Mouse (Mus musculus) CD4-positive naive resting alpha-beta T cell, adult 57 days (primary cell): ENCODE results near the gene Gcnt3. TPM values are rescaled to one million over a fixed set of nuclear protein-coding genes. Genes with fewer than 3 reads are reported as not detected.

Experiments
- total RNA-seq: library from RNA; stranded (reverse); gene quantifications from one replicate; pipeline ENCODE4 v1.2.4, GENCODE M21; 2023

Gcnt3 gene
- total RNA-seq = not detected

DNA sequence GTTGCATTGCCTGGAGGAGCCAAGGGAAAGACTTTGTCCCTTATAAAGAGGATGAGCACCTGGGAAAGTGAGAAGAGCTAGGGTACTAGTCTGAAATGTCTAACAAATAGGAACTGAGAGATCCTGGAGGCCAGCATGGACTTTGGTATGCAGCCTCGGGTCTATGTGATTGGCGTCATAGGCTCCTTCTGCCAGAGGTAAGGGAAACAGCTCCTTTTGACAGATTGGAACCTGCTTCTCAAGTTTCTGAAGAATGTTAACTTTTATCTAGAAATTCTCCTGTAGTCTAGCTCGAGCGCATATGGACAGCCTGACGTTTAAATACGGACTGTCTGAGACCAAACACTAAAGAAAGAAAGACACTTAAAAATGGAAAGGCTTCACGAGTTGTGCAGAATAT is at the start of gene Gcnt3:
Gene Gcnt3, minus strand, starts transcription at position 101 of the 400 bp plus-strand sequence.

DNA sequence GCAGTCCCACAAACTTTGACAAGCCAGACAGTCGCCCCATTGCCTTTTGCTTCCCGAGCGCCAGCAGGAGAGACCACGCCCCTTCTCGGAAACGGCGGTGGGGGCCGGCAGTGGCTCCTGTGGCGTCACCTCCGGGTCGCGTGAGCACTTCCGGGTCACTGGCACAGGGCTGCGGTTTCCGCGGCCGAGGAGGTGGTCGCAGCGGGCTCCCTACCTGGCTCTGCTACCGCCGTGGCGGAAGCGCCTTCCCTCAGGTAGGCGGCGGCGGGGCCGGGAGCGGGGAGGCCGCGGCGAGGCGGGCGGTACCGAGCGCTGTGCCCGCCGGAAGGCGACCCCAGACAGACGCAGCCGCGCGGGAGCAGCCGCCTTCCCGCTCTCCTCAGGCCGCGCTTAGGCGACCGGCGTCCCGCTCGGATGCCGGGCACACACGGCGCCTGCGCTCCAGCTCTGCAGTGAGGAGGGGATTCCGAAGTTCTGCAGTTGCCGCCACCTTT is 25.4 kb downstream of the Gcnt3 start, which contains the start of gene Gtf2a2:
Gene Gtf2a2, plus strand, starts transcription at position 143 of the 494 bp plus-strand sequence.

DNA sequence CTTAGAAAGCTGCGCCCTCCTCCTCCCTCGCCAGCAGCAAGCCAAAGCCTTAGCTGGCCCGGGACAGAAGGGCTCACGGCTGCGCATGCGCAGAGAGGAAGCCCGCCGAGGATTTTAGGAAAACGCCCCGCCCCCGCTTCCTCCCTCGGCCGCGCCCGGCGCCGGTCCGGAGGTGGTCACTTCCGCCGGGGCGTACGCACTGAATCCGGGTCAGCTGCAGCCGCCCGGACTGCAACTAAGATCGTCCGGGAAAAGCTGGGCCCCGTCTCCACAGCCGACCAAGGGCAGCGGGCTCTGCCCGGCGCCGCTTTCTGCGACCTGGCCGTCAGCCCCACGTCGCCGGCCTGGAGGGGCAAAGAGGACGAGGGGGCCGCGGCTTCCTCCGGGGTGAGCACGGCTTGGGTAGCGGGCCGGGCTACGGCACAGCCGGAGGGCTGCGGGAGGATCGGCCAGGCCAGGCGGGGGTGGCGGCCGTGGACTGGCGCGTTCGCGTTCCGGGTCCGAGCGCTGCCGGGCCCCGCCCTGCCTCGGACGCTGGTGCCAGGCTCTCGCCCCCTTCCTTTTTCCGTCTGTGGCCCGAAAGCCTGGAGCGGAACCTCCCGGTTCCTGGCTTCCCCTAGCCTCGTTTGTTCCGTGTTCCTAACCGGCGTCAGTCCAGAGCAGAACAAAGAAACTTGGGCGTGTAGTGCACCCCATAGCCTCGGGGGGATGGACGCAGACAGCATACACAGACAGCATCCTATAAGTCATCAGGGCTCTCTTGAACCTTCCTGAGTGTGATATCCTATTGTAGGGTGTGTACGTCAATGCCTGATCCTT is 48.4 kb downstream of the Gcnt3 start, which contains the start of gene Bnip2:
Gene Bnip2, plus strand, starts transcription at position 164 of the 819 bp plus-strand sequence.

Other genes with a start within 250 kb of the Gcnt3 start
- gene Bnip2, start 48.6 kb downstream of the Gcnt3 start, total RNA-seq = 64.9 TPM
- gene Gtf2a2, start 25.5 kb downstream of the Gcnt3 start, total RNA-seq = 114 TPM
- not detected for gene Fam81a, start 104.5 kb upstream of the Gcnt3 start, total RNA-seq
- 10.2 TPM for gene Myo1e, start 169.3 kb upstream of the Gcnt3 start, total RNA-seq